Mouse (Mus musculus) G1E (cell line): ENCODE results near the gene Bcl9l. TPM values are rescaled to one million over a fixed set of nuclear protein-coding genes. Genes with fewer than 3 reads are reported as not detected.

Experiments used
- ATAC-seq: 2 replicates; pipeline ENCODE4 v1.8.0; 2016; ENCODE audit warnings: mild to moderate bottlenecking; ENCODE audit not compliant: insufficient number of reproducible peaks, poor library complexity, low FRiP score, severe bottlenecking; ENCODE audit errors: extremely low read depth
- DNase-seq: peaks from one replicate; pipeline ENCODE4 v3.0.0; 2012; ENCODE audit warnings: low spot score
- H3K27me3 ChIP-seq: 2 replicates; pipeline ENCODE4 v1.6.1; 2012; ENCODE audit warnings: mild to moderate bottlenecking, low read length, inconsistent platforms; ENCODE audit not compliant: insufficient read depth
- H3K36me3 ChIP-seq: replicated peaks from 2 replicates; pipeline ENCODE3; 2012; ENCODE audit warnings: mild to moderate bottlenecking, inconsistent platforms
- H3K4me1 ChIP-seq: 2 replicates; pipeline ENCODE4 v1.6.1; 2012; ENCODE audit warnings: low read depth, low read length, inconsistent platforms, mixed read lengths; ENCODE audit not compliant: insufficient read depth
- H3K4me3 ChIP-seq: 2 replicates; pipeline ENCODE4 v1.5.1; 2012; ENCODE audit warnings: low read depth, mild to moderate bottlenecking, inconsistent platforms, low read length, moderate library complexity, mixed read lengths
- H3K9me3 ChIP-seq: replicated peaks from 2 replicates; pipeline ENCODE4 v1.6.1; 2012; ENCODE audit warnings: inconsistent platforms
- CTCF ChIP-seq: IDR thresholded peaks from 2 replicates; pipeline ENCODE4 v1.5.1; 2012; ENCODE audit warnings: low read depth, low read length, inconsistent platforms, mixed read lengths
- GATA1 ChIP-seq: IDR thresholded peaks from 2 replicates; pipeline ENCODE4 v1.6.1; 2012; ENCODE audit warnings: borderline replicate concordance, low read length, inconsistent platforms, mixed read lengths
- GATA2 ChIP-seq: IDR thresholded peaks from 2 replicates; pipeline ENCODE4 v1.6.1; 2012; ENCODE audit warnings: low read depth, low read length, inconsistent platforms, borderline replicate concordance
- POLR2AphosphoS5 ChIP-seq: IDR thresholded peaks from 2 replicates; pipeline ENCODE4 v1.6.1; 2012; ENCODE audit warnings: low read depth, low read length, inconsistent platforms; ENCODE audit not compliant: insufficient replicate concordance
- TAL1 ChIP-seq: conservative IDR thresholded peaks from 2 replicates; pipeline ENCODE4 v1.6.1; 2012; ENCODE audit warnings: low read depth, low read length, inconsistent platforms, mixed read lengths
- polyA plus RNA-seq: library from polyadenylated mRNA; stranded (reverse); fragments of >175 nt; gene quantifications from 2 replicates; pipeline ENCODE4 v1.2.3, GENCODE M21; 2012
- total RNA-seq, 2 experiments: library from RNA; stranded (forward) in 1 of 2; stranded (reverse) in 1 of 2; fragments of 200-1000 nt in 1 of 2; fragments of >200 nt in 1 of 2; fragmentation: Nextera tagmentation in 1 of 2; gene quantifications; 2 replicates each; pipeline ENCODE4 v1.2.3; 2014 to 2017

Gene Bcl9l
- total and polyA plus RNA-seq, 3 experiments: 0.14 to 0.16 TPM; not detected in 1

GRCm38 (mm10) chr9:44479628-44480428, 2.8 kb upstream of the Bcl9l start:
- H3K4me1 ChIP-seq: peaks cover 36% of the 10 kb centered on the region
- ATAC-seq: no peak
- H3K36me3 ChIP-seq: no peaks in the 10 kb centered on the region
- peak; percentile 63 for DNase-seq
- no peak overlapping the region for H3K4me3 ChIP-seq
- H3K27me3 ChIP-seq: peaks cover 77% of the 10 kb centered on the region
- H3K9me3 ChIP-seq: no peaks in the 10 kb centered on the region
- TF ChIP-seq CTCF (peak; percentile 82), POLR2AphosphoS5 (no peak)

- Histone ChIP-seq H3K4me3 (no peak overlapping the region), H3K9me3 (no peaks in the 10 kb centered on the region), H3K36me3 (no peaks in the 10 kb centered on the region), H3K4me1 (peaks cover 36% of the 10 kb centered on the region), H3K27me3 (peaks cover 92% of the 10 kb centered on the region)
- ATAC-seq: no peak
- TF ChIP-seq CTCF (no peak), POLR2AphosphoS5 (no peak), GATA1 (no peak), TAL1 (no peak), GATA2 (no peak)
- no peak for DNase-seq
These were observed 513 bp upstream of the Bcl9l start for GRCm38 (mm10) chr9:44482112-44482511.

- Histone ChIP-seq H3K9me3 (no peaks in the 10 kb centered on the region), H3K36me3 (no peaks in the 10 kb centered on the region), H3K27me3 (peaks cover 92% of the 10 kb centered on the region), H3K4me1 (peaks cover 30% of the 10 kb centered on the region), H3K4me3 (peak overlapping the region; percentile 56; the same call in 1 of the 2 replicates)
- DNase-seq (no peak), ATAC-seq (no peak)
- no peak for TF ChIP-seq GATA2
- no peak for TF ChIP-seq CTCF
- TF ChIP-seq POLR2AphosphoS5: no peak
- TF ChIP-seq GATA1: no peak
- TF ChIP-seq TAL1: no peak
These were observed 450 bp downstream of the Bcl9l start for GRCm38 (mm10) chr9:44483041-44483509.

DNA sequence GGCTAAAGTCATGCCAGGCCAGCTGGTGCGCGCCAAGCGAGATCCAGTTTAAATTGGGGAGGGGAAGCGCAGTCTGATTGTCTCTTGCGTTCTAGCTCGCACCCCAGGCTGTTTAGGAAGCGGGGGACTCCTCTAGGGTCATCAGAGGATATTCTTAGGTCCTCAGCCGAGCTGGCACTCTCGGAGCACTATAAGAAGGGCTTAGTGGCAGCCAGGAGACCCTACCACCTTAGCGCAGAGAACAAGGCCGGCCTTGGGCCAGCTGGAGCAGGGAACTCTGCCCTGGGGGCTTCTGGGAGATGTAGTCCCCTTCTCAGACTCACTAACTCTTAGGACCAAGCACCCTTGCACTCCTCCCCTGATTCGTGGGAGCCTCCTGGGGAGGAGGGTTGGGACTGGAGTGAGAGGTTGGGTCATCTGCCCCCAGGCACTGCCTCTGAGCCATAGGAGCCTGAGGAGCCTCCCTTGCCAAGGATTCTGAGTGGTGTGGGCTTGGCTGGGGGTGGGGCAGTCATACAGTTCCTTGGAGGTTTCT, 952 bp downstream of the Bcl9l start:
- peaks cover 25% of the 10 kb centered on the region for H3K4me1 ChIP-seq
- H3K27me3 ChIP-seq: peaks cover 91% of the 10 kb centered on the region

DNA sequence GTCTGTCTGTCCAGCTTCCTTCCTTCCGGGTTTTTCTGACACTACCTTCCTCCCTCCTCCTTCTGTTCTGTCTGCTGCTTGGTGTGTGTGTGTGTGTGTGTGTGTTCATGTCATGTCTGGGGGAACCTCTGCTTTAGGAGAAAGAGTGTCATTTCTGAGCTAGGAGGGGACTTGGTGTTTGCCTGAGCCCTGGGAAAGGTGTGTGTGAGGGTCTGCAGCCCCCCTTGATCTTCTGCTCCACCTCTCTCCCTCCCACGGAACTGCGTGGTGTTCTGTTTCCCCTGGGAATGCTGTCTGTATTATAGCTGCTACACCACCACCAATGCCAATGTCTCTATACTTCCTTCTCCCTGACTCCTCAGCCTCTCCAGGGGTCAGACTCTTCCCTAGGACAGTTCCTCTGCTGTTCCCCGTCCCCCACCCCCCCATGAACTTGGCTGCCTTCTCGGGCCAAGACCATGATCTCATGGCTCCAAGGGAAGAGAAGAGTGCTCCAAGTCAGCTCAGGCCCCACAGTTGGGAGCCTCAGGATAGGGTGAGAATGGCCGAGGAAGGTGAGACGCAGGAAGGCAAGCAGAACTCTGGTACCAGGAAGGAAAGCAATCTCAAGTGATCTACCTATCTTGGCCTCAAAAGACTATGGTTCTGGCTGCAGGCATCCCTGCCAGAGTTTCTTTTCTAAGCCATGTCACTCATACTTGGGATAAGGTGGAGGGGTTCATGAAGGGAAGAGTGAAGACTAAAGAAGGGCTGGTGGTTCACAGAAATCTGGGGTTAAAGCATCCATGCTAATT, 1.9 kb downstream of the Bcl9l start:
- Histone ChIP-seq H3K4me3 (no peak overlapping the region), H3K36me3 (no peaks in the 10 kb centered on the region), H3K9me3 (no peaks in the 10 kb centered on the region), H3K4me1 (peaks cover 20% of the 10 kb centered on the region), H3K27me3 (peaks cover 85% of the 10 kb centered on the region)
- DNase-seq: no peak
- no peak for ATAC-seq
- no peak for TF ChIP-seq POLR2AphosphoS5

More for the DNA sequence above, 952 bp downstream of the Bcl9l start:
- no peak for DNase-seq
- no peak for ATAC-seq
- no peaks in the 10 kb centered on the region for H3K36me3 ChIP-seq
- no peak for TF ChIP-seq GATA2
- no peaks in the 10 kb centered on the region for H3K9me3 ChIP-seq
- peak overlapping the region; percentile 56; the same call in 1 of the 2 replicates for H3K4me3 ChIP-seq

DNA sequence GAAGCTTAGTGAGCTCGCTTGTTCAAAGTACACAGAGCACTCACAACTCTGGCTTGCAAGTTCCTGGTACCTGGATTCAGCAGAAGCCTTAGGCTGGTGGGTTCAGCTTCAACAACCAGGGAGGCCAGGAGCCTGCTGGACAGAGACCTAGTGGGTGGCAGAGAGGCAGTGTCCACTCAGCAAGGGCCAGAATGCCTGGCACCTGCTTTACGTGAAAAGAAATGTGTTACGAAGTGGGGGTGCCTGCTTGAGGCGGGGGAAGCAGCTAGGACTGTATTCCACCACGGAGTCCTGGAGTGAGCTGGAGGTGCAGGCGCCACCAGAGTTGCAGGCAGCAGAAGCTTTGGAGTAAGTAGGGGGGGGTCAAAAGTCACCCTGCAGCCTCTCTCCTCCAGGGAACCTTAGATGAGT, 2.5 kb downstream of the Bcl9l start:
- H3K4me3 ChIP-seq: no peak overlapping the region
- H3K27me3 ChIP-seq: peaks cover 79% of the 10 kb centered on the region
- ATAC-seq: no peak
- H3K36me3 ChIP-seq: no peaks in the 10 kb centered on the region
- no peaks in the 10 kb centered on the region for H3K9me3 ChIP-seq
- DNase-seq: no peak
- no peak for TF ChIP-seq GATA1
- no peak for TF ChIP-seq TAL1
- TF ChIP-seq GATA2: no peak
- TF ChIP-seq POLR2AphosphoS5: no peak
- TF ChIP-seq CTCF: no peak
- peaks cover 14% of the 10 kb centered on the region; the same call in 1 of the 2 replicates for H3K4me1 ChIP-seq
